Mouse (Mus musculus) CH12.LX (cell line): ENCODE data around the gene Slx4ip. TPM values are rescaled to one million over a fixed set of nuclear protein-coding genes. Genes with fewer than 3 reads are reported as not detected.

Source experiments
- DNase-seq: peaks from one replicate; pipeline ENCODE4 v3.0.0-alpha.2; 2013; ENCODE audit errors: extremely low read depth
- H3K27ac ChIP-seq: 2 replicates; pipeline ENCODE4 v1.5.1; 2012; ENCODE audit warnings: low read depth, mild to moderate bottlenecking, control low read depth, moderate library complexity; ENCODE audit not compliant: insufficient read depth
- H3K27me3 ChIP-seq: replicated peaks from 2 replicates; pipeline ENCODE3; 2012; ENCODE audit warnings: inconsistent platforms
- H3K36me3 ChIP-seq, 2 experiments: replicated peaks in 1 of 2; 2 replicates each; pipeline versions ENCODE3 to v1.6.1; 2012; ENCODE audit warnings: inconsistent platforms in 1 of 2, low read length in 1 of 2, mild to moderate bottlenecking in 1 of 2, mixed read lengths in 1 of 2, moderate library complexity in 1 of 2; ENCODE audit not compliant: control insufficient read depth in 1 of 2, insufficient read depth in 1 of 2
- H3K4me1 ChIP-seq, 2 experiments: 2 replicates each; pipeline ENCODE4 v1.6.1; 2012; ENCODE audit warnings: inconsistent platforms in 1 of 2, moderate library complexity in 1 of 2; ENCODE audit not compliant: insufficient read depth in 2 of 2, control insufficient read depth in 1 of 2
- H3K4me2 ChIP-seq: 2 replicates; pipeline ENCODE4 v1.6.1; 2012; ENCODE audit warnings: low read depth, mild to moderate bottlenecking, control low read depth; ENCODE audit not compliant: poor library complexity, insufficient read depth, severe bottlenecking
- H3K4me3 ChIP-seq, 3 experiments: fragments of 150-350 bp in 1 of 3; sonication (generic) in 1 of 3; replicated peaks in 1 of 3; 2 replicates each; pipeline versions ENCODE3 to v1.5.1; 2011 to 2012; ENCODE audit warnings: low read depth in 2 of 3, low read length in 2 of 3, mild to moderate bottlenecking in 2 of 3, moderate library complexity in 2 of 3, control low read depth in 1 of 3, improper control_type of control experiment in 1 of 3, inconsistent platforms in 1 of 3, mixed read lengths in 1 of 3; ENCODE audit not compliant: poor library complexity in 1 of 3
- H3K79me2 ChIP-seq: replicated peaks from 2 replicates; pipeline ENCODE4 v1.6.1; 2012; ENCODE audit warnings: mild to moderate bottlenecking, moderate library complexity; ENCODE audit not compliant: control insufficient read depth, poor library complexity, insufficient read depth, severe bottlenecking; ENCODE audit errors: extremely low read depth
- H3K9ac ChIP-seq: 2 replicates; pipeline ENCODE4 v1.6.1; 2012; ENCODE audit warnings: low read depth, mild to moderate bottlenecking, control low read depth, moderate library complexity; ENCODE audit not compliant: insufficient read depth
- H3K9me3 ChIP-seq: replicated peaks from 2 replicates; pipeline ENCODE3; 2012; ENCODE audit warnings: low read length, inconsistent platforms, mixed read lengths
- CHD2 ChIP-seq: IDR thresholded peaks from 2 replicates; pipeline ENCODE4 v1.6.1; 2011; ENCODE audit warnings: low read length, improper control_type of control experiment
- CTCF ChIP-seq, 2 experiments: IDR thresholded peaks in 1 of 2; conservative IDR thresholded peaks in 1 of 2; 2 replicates each; pipeline ENCODE4 v1.5.1; 2011 to 2012; ENCODE audit warnings: low read depth in 2 of 2, low read length in 2 of 2, improper control_type of control experiment in 1 of 2, inconsistent platforms in 1 of 2, mild to moderate bottlenecking in 1 of 2, moderate library complexity in 1 of 2
- HCFC1 ChIP-seq: IDR thresholded peaks from 2 replicates; pipeline ENCODE4 v1.6.1; 2012; ENCODE audit warnings: low read depth, mild to moderate bottlenecking, inconsistent platforms, low read length, improper control_type of control experiment
- MAX ChIP-seq: IDR thresholded peaks from 2 replicates; pipeline ENCODE4 v1.6.1; 2011; ENCODE audit warnings: low read length, improper control_type of control experiment
- MEF2A ChIP-seq: IDR thresholded peaks from 2 replicates; pipeline ENCODE4 v1.6.1; 2014; ENCODE audit warnings: low read depth, mild to moderate bottlenecking, inconsistent platforms, low read length, improper control_type of control experiment, borderline replicate concordance
- PAX5 ChIP-seq: IDR thresholded peaks from 2 replicates; pipeline ENCODE4 v1.6.1; 2012; ENCODE audit warnings: low read length, inconsistent platforms, mixed read lengths
- POLR2AphosphoS2 ChIP-seq: IDR thresholded peaks from 2 replicates; pipeline ENCODE4 v1.6.1; 2011; ENCODE audit warnings: low read depth, low read length, improper control_type of control experiment
- RAD21 ChIP-seq: IDR thresholded peaks from 2 replicates; pipeline ENCODE4 v1.6.1; 2011; ENCODE audit warnings: low read depth, mild to moderate bottlenecking, low read length, improper control_type of control experiment, moderate library complexity
- RCOR1 ChIP-seq: conservative IDR thresholded peaks from 2 replicates; pipeline ENCODE4 v1.6.1; 2012; ENCODE audit warnings: low read depth, mild to moderate bottlenecking, inconsistent platforms, low read length, improper control_type of control experiment
- SMC3 ChIP-seq: IDR thresholded peaks from 2 replicates; pipeline ENCODE4 v1.6.1; 2011; ENCODE audit warnings: low read depth, low read length, improper control_type of control experiment
- TBP ChIP-seq: conservative IDR thresholded peaks from 2 replicates; pipeline ENCODE4 v1.6.1; 2011; ENCODE audit warnings: low read depth, low read length, improper control_type of control experiment
- USF2 ChIP-seq: conservative IDR thresholded peaks from 2 replicates; pipeline ENCODE4 v1.6.1; 2011; ENCODE audit warnings: low read depth, low read length, improper control_type of control experiment
- ZKSCAN1 ChIP-seq: IDR thresholded peaks from 2 replicates; pipeline ENCODE4 v1.6.1; 2012; ENCODE audit warnings: low read depth, inconsistent platforms, low read length, improper control_type of control experiment, borderline replicate concordance
- ZNF384 ChIP-seq: IDR thresholded peaks from 2 replicates; pipeline ENCODE4 v1.6.1; 2012; ENCODE audit warnings: low read depth, low read length, improper control_type of control experiment, inconsistent platforms
- dilution Hi-C: fragments of 300-500 bp; cut with MboI; formaldehyde crosslinking; loops from 2 replicates; pipeline ENCODE4 v1.14.3; 2020; ENCODE audit warnings: low sequenced_read_pairs; ENCODE audit not compliant: extremely low pct_unique_long_range_greater_than_20kb, extremely low pct_ligation_motif_present
- in situ Hi-C: fragments of 300-500 bp; cut with MboI; formaldehyde crosslinking; loops from 3 replicates; pipeline ENCODE4 v1.14.3; 2019; ENCODE audit warnings: low sequenced_read_pairs, low pct_ligation_motif_present, low pct_unique_long_range_greater_than_20kb, mixed read lengths
- polyA plus RNA-seq: library from polyadenylated mRNA; unstranded; fragments of >175 nt; gene quantifications from 2 replicates; pipeline ENCODE4 v1.2.1, GENCODE M21; 2012; ENCODE audit warnings: low read depth; ENCODE audit not compliant: insufficient read length
- total RNA-seq, 2 experiments: library from RNA; depleted of rRNA; stranded (reverse); fragments of 300-350 nt in 1 of 2; fragments of >200 nt in 1 of 2; gene quantifications; 2 replicates each; pipeline ENCODE4 v1.2.3; 2012 to 2014

Slx4ip gene
- total and polyA plus RNA-seq, 3 experiments = 4.1 to 6.7 (median 4.7) TPM

DNA sequence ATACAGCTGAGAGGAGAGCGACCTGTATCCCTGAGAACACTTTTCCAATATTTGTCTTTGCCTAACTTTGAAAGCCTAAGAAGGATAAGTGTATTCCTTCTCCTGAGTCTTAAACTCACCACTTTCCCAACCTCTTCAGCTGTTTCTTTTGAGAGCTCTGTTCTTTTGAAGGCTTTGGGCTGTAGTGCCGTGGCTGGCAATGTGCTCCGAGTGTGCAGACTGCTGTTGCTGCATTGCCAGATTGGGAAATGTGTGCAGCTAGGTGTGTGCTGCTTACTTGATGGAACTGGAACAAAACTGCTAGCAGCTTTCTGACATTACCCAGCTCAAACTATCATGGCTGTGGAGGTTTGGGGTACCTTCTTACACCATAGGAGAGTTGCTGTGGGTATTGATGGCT lies 22.0 kb downstream of the Slx4ip start:
- Histone ChIP-seq H3K27me3 (no peaks in the 10 kb centered on the region), H3K9ac (no peak overlapping the region), H3K9me3 (no peaks in the 10 kb centered on the region), H3K27ac (no peak overlapping the region), H3K4me1 (peaks cover 0 to under 1% of the 10 kb centered on the region in 2 experiments; a peak in 1 of 4 replicates), H3K4me3 (no peak overlapping the region), H3K36me3 (peaks cover 0 to 18% of the 10 kb centered on the region in 2 experiments), H3K4me2 (no peak overlapping the region), H3K79me2 (0 out of 2 replicates have a peak, but pooled peaks cover 4% of the 10 kb centered on the region)
- in situ Hi-C loops (no loop called here), dilution Hi-C loops (no loop called here)
- DNase-seq = no peak
- TF ChIP-seq CHD2 (no peak), ZNF384 (no peak), ZKSCAN1 (no peak), MEF2A (no peak), POLR2AphosphoS2 (no peak), USF2 (no peak), MAX (no peak)

DNA sequence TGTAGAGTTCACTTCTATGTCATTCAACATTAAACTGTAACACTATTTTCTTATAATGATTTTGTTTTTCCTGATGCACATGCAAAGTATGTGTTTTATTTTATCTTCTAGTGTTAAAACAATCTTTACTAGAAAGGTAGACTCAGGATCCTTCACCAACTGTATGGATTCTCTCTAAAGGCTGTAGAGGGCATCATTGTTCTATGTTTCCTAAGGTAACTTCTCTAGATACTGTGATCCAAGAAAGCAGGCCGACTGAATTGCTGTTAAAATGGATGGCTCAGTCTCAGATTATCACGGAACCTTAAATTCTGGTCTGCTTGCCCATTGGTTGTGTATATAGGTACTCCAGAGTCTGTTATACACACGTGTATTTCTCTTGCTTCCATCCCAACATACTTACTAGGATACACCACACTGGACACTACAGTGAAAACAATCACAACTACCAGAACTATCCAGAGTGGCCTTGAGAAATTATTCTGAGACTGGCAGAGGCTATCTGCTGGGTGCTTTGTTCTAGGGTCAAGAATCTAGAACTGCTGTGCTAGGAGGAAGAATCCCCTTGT lies 23.4 kb downstream of the Slx4ip start:
- peaks cover under 1 to 11% of the 10 kb centered on the region in 2 experiments; a peak in 2 of 4 replicates for H3K4me1 ChIP-seq
- dilution Hi-C loops (no loop called here), in situ Hi-C loops (no loop called here)
- peaks cover 0 to 18% of the 10 kb centered on the region in 2 experiments for H3K36me3 ChIP-seq
- H3K4me2 ChIP-seq = no peak overlapping the region
- H3K9ac ChIP-seq = no peak overlapping the region
- H3K79me2 ChIP-seq = 0 out of 2 replicates have a peak, but pooled peaks cover 4% of the 10 kb centered on the region
- no peak for DNase-seq
- H3K9me3 ChIP-seq = no peaks in the 10 kb centered on the region
- TF ChIP-seq CHD2 (no peak), HCFC1 (no peak), CTCF (conservative IDR thresholded peaks at IDR 0.05 in 1 of 2, IDR thresholded peaks at IDR 0.05 in 1 of 2; ENCODE audit: low read depth in 2 of 2, low read length in 2 of 2) (peak in 1 of 2 experiments; percentile 40; a peak in 2 of 4 replicates), SMC3 (peak; percentile 11; the same call in 1 of the 2 replicates), TBP (no peak), RCOR1 (no peak), RAD21 (peak; percentile 59), ZKSCAN1 (no peak), PAX5 (no peak)
- no peak overlapping the region for H3K4me3 ChIP-seq
- no peak overlapping the region for H3K27ac ChIP-seq
- H3K27me3 ChIP-seq = no peaks in the 10 kb centered on the region
